Mouse (Mus musculus) heart, embryonic 11.5 days (tissue): Measurements from ENCODE around the gene Rab26. TPM values are rescaled to one million over a fixed set of nuclear protein-coding genes. Genes with fewer than 3 reads are reported as not detected.

Experiments used
- ATAC-seq: fragments of 200-750 bp; cut with Nextera tagmentation; replicated peaks from 2 replicates; pipeline ENCODE4 v1.8.0; 2017; ENCODE audit warnings: moderate library complexity; ENCODE audit not compliant: insufficient number of reproducible peaks, low FRiP score, low TSS enrichment
- H3K27ac ChIP-seq: fragments of 300-500 bp; sonication (generic); 2 replicates; pipeline ENCODE4 v1.5.1; 2014; ENCODE audit warnings: mild to moderate bottlenecking, low read depth, low read length
- H3K27me3 ChIP-seq: fragments of 300-500 bp; sonication (generic); 2 replicates; pipeline ENCODE4 v1.6.1; 2014; ENCODE audit warnings: mild to moderate bottlenecking, low read length, mixed read lengths; ENCODE audit not compliant: control insufficient read depth, insufficient read depth
- H3K36me3 ChIP-seq: fragments of 300-500 bp; sonication (generic); 2 replicates; pipeline ENCODE4 v1.6.1; 2014; ENCODE audit warnings: mild to moderate bottlenecking, low read length, moderate library complexity, mixed read lengths; ENCODE audit not compliant: control insufficient read depth, insufficient read depth
- H3K4me1 ChIP-seq: fragments of 300-500 bp; sonication (generic); 2 replicates; pipeline ENCODE4 v1.6.1; 2014; ENCODE audit warnings: low read length; ENCODE audit not compliant: control insufficient read depth, insufficient read depth
- H3K4me2 ChIP-seq: fragments of 300-500 bp; sonication (generic); 2 replicates; pipeline ENCODE4 v1.6.1; 2014; ENCODE audit warnings: mild to moderate bottlenecking, moderate library complexity
- H3K4me3 ChIP-seq: fragments of 300-500 bp; sonication (generic); 2 replicates; pipeline ENCODE4 v1.5.1; 2014; ENCODE audit warnings: low read depth, low read length
- H3K9ac ChIP-seq: fragments of 300-500 bp; sonication (generic); 2 replicates; pipeline ENCODE4 v1.6.1; 2014; ENCODE audit warnings: mild to moderate bottlenecking, low read depth, low read length, moderate library complexity
- H3K9me3 ChIP-seq: fragments of 300-500 bp; sonication (generic); replicated peaks from 2 replicates; pipeline ENCODE4 v1.6.1; 2016; ENCODE audit warnings: low read length; ENCODE audit not compliant: control insufficient read depth
- WGBS: fragments of 180-500 bp; shearing (Covaris S2); extraction: QIAGEN DNeasy Blood & Tissue Kit; methylation state at CpG from one replicate; pipeline ENCODE4 v1.1.7; 2014; ENCODE audit not compliant: insufficient replicate concordance; 5-methylcytosine and 5-hydroxymethylcytosine counted together
- polyA plus RNA-seq: library from polyadenylated mRNA; unstranded; fragments of >200 nt; fragmentation: Nextera tagmentation; extraction: Ambion mirVana; gene quantifications from 2 replicates; pipeline ENCODE4 v1.2.1, GENCODE M21; 2014

Rab26 gene
- polyA plus RNA-seq, 1 experiment from 2014 or later = 1.9 TPM

DNA sequence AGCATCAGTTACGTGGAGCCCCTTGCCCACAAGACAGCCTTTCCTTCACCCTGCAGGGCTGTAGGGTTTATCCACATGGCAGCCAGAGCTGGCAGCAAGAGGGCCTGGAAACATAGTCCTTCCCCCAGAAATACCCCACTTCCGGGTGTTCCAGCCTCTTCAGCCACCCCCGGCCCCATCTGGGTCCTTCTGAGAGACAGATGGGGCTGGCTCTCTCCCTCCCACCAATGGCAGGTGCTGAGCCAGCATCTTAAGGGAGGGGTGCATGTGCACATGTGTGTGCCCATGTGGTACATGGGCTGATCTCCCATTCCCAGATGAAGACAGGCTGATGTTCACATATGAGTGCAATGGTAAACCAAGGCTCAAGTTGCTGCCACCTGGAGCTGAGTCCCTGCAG lies 38.6 kb downstream of the Rab26 start:
- Histone ChIP-seq H3K4me1 (no peaks in the 10 kb centered on the region), H3K36me3 (no peaks in the 10 kb centered on the region), H3K27me3 (peaks cover 8% of the 10 kb centered on the region), H3K9ac (no peak overlapping the region), H3K9me3 (no peaks in the 10 kb centered on the region), H3K4me3 (no peak overlapping the region), H3K27ac (no peak overlapping the region), H3K4me2 (no peak overlapping the region)
- 76% methylated on average over 3 of the region's 3 CpGs for WGBS
- no peak for ATAC-seq

DNA sequence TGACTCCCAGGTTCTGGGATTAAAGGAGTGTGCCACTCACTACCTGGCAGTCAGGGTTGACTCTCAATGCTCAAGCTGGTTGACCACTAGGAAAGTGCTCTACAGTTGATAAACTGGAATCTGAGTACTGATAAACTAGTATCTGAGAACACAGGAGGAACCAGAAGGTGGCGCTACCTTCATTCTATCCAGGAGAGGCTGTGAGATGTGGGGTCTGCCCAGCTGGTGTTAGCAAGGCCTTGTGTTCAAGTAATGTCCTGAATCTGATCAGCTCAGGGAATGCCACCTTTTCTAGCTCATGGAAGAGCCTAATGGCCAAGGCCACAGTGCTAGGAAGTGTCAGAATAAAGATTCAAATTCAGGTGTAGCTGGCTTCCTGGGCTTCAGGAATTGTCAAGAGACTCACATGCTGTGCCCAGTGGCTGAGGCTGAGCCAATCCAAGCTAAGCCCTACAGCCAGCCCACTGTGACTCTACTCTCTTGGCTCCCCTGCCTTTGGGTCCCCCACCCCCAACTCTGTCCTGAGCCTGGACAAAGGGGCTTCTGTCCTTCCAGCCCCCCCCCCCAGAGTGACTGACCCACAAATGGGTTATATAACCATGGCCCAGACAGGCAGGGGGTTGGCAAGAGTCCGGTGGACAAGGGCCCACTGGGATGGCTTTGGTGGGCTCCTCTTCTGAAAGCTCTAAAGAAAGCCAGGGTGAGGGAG lies 39.2 kb downstream of the Rab26 start:
- 42% methylated on average over 2 of the region's 2 CpGs for WGBS
- no peak for ATAC-seq
- Histone ChIP-seq H3K4me3 (no peak overlapping the region), H3K4me2 (no peak overlapping the region), H3K4me1 (no peaks in the 10 kb centered on the region), H3K27ac (no peak overlapping the region), H3K9ac (no peak overlapping the region), H3K27me3 (peaks cover 15% of the 10 kb centered on the region), H3K36me3 (no peaks in the 10 kb centered on the region), H3K9me3 (no peaks in the 10 kb centered on the region)

DNA sequence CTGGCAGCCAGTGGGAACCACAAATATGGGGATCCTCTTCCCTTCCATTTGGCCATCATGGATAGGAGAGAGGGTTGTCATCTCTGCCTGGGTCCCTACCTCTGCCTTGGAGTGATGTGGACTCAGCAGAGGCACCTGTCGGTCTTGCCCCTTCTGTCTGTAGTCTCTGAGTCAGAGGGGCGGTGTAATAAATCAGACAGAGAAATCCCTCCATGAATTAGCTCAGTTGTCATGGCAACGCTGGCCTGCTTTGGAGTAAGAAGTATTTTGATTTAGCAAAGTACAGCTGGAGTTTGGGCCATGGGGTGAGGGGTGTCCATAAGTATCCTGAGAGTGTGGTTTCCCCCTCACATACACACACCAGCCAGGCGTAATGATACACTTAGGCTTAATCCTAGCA lies 43.6 kb downstream of the Rab26 start:
- no peak overlapping the region for H3K9ac ChIP-seq
- no peaks in the 10 kb centered on the region for H3K36me3 ChIP-seq
- no peak for ATAC-seq
- H3K27me3 ChIP-seq = peaks cover 43% of the 10 kb centered on the region
- no peak overlapping the region for H3K4me3 ChIP-seq
- WGBS = 83% methylated on average over 4 of the region's 4 CpGs
- H3K4me1 ChIP-seq = peaks cover 3% of the 10 kb centered on the region
- H3K4me2 ChIP-seq = no peak overlapping the region
- H3K9me3 ChIP-seq = no peaks in the 10 kb centered on the region
- no peak overlapping the region for H3K27ac ChIP-seq

DNA sequence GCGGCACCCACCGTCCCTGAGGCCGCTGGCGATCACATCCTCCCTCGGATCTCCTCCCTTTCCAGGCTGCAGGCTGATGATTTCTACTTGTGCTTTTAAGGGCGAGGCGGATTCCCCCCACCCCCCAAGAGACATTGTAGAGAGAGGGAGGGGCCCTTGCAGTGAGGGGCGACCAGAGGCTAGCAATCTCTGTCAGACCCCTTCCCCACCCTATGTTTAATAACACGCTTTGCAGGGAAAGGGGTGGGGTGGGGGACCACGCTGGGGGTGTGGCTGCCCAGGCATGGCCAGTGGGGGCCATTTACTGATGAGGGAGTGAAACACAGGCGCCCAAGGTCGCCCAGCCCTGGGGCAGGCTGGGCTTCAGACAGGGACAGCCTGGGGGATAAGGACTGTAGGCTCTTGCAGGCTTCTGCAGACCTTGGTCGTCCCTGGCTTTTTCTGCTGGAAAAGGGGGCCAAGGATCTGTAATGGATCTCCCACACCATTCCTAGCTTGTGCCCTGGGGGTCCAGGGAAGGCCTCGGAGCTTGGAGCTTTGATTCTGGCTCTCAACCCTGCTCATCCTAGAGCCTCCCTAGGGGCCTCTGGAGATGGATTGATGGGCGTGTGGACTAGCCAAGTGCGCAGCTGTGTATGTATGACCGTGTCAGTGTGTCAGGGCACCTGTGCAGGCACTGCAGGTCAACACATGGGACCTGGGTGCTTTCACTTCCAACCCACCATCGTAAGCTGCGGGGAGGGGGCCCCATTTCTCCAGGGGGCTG lies 44.6 kb downstream of the Rab26 start:
- Histone ChIP-seq H3K4me2 (peak overlapping the region; percentile 84), H3K9ac (peak overlapping the region; percentile 73), H3K4me3 (peak overlapping the region; percentile 76), H3K36me3 (no peaks in the 10 kb centered on the region), H3K9me3 (no peaks in the 10 kb centered on the region), H3K4me1 (peaks cover 6% of the 10 kb centered on the region), H3K27me3 (peaks cover 43% of the 10 kb centered on the region), H3K27ac (no peak overlapping the region)
- no peak for ATAC-seq
- 20% methylated on average over 19 of the region's 19 CpGs for WGBS

DNA sequence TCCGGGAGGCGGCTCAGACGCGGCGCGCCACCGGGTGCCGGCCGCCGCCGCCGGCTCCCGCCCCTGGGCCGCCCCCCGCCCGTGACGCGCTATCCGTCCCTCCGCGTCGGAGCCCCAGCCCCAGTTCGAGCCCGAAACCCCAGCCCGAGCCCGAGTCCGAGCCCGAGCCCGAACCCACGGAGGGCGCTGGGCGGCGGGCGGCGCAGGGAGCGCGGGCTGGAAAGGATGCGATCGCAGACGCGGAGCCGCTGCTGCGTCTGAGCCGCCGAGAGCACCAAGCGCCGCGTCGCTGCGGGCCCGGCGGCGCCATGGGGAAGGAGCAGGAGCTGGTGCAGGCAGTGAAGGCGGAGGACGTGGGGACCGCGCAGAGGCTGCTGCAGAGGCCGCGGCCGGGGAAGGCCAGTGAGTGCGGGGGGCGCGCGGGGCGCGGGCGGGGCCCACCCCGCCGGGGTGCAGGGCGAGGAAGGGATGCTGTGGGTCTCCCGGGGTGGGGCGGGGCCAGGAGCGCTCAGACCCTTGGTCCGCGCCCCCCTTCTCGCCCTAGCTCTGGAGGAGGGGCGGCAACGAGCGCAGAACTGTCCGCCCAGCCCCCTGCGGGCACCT lies 45.2 kb downstream of the Rab26 start:
- H3K4me3 ChIP-seq = peak overlapping the region; percentile 76
- peak overlapping the region; percentile 84 for H3K4me2 ChIP-seq
- H3K9me3 ChIP-seq = no peaks in the 10 kb centered on the region
- H3K4me1 ChIP-seq = peaks cover 6% of the 10 kb centered on the region
- ATAC-seq = peak; percentile 59; the same call in 1 of the 2 replicates
- WGBS = under 1% methylated on average over 64 of the region's 81 CpGs
- H3K9ac ChIP-seq = peak overlapping the region; percentile 73
- H3K27me3 ChIP-seq = peaks cover 43% of the 10 kb centered on the region
- no peaks in the 10 kb centered on the region for H3K36me3 ChIP-seq
- no peak overlapping the region for H3K27ac ChIP-seq

DNA sequence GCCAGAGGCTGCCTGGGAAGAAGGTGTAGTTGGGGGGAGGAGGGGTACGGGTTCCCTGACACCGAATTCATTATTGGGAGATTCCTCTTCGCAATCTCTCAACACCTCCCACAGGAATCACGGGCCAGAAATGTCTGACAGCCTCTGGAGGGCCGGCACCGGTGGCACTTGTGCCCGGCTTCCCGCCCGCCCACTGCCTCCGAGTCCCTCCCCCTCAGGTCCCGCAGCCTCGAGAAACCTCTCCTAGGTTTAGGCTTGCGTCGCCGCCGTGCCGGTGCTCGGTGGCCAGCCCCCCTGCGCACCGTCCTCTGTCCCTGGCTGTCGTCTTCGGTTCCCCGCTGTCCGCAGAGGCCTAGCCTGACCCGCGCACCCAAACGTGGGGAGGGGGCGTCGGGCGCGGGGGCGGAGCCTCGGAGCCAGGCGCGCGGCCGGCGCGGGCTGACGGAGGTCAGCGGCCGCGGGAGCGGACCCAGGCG lies 45.8 kb downstream of the Rab26 start, which contains the start of gene Caskin1:
Gene Caskin1, plus strand, starts transcription at position 416 of the 476 bp plus-strand sequence.
- WGBS = under 1% methylated on average over 42 of the region's 45 CpGs
- no peak for ATAC-seq
- peaks cover 43% of the 10 kb centered on the region for H3K27me3 ChIP-seq
- no peak within 1 kb of the TSS for H3K27ac ChIP-seq
- H3K9me3 ChIP-seq = no peaks in the 10 kb centered on the region
- H3K9ac ChIP-seq = peak within 1 kb of the TSS; percentile 73
- H3K4me2 ChIP-seq = peak within 1 kb of the TSS; percentile 84
- no peaks in the 10 kb centered on the region for H3K36me3 ChIP-seq
- peak within 1 kb of the TSS; percentile 76 for H3K4me3 ChIP-seq
- H3K4me1 ChIP-seq = peaks cover 6% of the 10 kb centered on the region

DNA sequence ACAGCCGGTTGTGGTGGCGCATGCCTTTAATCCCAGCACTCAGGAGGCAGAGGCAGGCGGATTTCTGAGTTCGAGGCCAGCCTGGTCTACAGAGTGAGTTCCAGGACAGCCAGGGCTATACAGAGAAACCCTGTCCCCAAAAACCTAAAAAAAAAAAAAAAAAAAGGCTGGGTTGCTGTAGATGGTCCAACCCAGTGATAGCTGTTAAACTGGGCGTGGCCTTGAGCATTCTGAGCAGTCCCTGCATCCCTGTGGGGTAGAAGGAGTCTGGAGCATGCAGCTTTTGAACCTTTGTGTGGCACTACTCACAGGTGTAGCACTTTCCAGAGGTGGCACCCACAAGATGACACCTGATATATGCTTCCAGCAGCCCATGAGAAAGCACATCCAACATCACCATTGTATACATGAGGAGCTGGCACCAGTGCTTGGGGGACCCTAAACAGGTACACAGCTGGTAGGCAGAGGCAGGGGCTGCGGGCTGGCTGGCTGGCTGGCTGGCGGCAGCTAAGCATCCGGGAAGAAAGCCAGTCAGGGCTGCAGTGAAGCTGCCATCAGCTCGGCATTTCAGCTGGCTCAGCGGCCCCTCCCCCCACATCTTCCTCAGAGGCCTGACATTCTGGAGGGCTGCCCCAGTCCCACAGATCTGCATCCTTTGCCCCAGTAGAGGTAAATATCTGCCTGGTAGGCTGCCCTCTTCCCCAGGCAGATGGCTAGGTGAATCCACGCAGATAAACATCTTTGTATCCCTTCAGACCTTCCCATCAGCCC lies 48.7 kb downstream of the Rab26 start:
- peak overlapping the region; percentile 14; the same call in 1 of the 2 replicates for H3K4me2 ChIP-seq
- WGBS = 29% methylated on average over 11 of the region's 11 CpGs
- peaks cover 6% of the 10 kb centered on the region for H3K4me1 ChIP-seq
- no peak overlapping the region for H3K4me3 ChIP-seq
- no peak overlapping the region for H3K9ac ChIP-seq
- H3K27ac ChIP-seq = no peak overlapping the region
- H3K36me3 ChIP-seq = no peaks in the 10 kb centered on the region
- ATAC-seq = no peak
- no peaks in the 10 kb centered on the region for H3K9me3 ChIP-seq
- peaks cover 36% of the 10 kb centered on the region for H3K27me3 ChIP-seq

DNA sequence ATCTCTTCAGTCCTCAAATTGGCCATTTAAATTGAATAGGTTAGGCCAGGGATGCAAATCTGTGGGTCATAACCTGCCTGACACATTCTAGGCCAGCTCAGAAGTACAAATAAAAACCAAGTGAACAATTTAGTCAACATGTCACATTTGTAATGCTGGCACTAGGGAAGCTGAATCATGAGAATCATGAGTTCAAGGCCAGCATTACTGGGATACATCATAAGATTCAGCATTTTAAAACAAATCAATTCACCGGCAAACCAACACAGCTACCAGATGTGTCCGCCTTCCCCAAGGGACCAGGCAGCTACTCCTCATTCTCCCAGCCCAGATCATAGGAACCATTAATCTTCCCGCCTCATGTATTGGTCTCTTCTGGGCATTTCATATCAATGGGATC lies 50.5 kb downstream of the Rab26 start:
- H3K27me3 ChIP-seq = peaks cover 18% of the 10 kb centered on the region
- 85% methylated on average over 3 of the region's 3 CpGs for WGBS
- no peak overlapping the region for H3K4me2 ChIP-seq

More for the DNA sequence above, 50.5 kb downstream of the Rab26 start:
- ATAC-seq = no peak
- no peaks in the 10 kb centered on the region for H3K36me3 ChIP-seq
- H3K9ac ChIP-seq = no peak overlapping the region
- no peak overlapping the region for H3K4me3 ChIP-seq
- peaks cover 6% of the 10 kb centered on the region for H3K4me1 ChIP-seq
- H3K27ac ChIP-seq = no peak overlapping the region
- H3K9me3 ChIP-seq = no peaks in the 10 kb centered on the region
